Mouse (Mus musculus) adrenal gland, postnatal 14 days (tissue): ENCODE measurements around the gene Rad9a. TPM values are rescaled to one million over a fixed set of nuclear protein-coding genes. Genes with fewer than 3 reads are reported as not detected.

Experiments used
- DNase-seq: peaks from one replicate; pipeline ENCODE4 v3.0.0; 2021; ENCODE audit warnings: mixed read lengths
- microRNA-seq, 2 experiments: library from miRNA; unstranded; fragments of <30 nt; microRNA quantifications; one replicate each; pipeline ENCODE4 v1.2.0; 2021
- total RNA-seq: library from RNA; stranded (reverse); gene quantifications from 2 replicates; pipeline ENCODE4 v1.2.3, GENCODE M21; 2021

Gene Rad9a
- total RNA-seq, 1 experiment from 2014 or later = 8.2 TPM

DNA sequence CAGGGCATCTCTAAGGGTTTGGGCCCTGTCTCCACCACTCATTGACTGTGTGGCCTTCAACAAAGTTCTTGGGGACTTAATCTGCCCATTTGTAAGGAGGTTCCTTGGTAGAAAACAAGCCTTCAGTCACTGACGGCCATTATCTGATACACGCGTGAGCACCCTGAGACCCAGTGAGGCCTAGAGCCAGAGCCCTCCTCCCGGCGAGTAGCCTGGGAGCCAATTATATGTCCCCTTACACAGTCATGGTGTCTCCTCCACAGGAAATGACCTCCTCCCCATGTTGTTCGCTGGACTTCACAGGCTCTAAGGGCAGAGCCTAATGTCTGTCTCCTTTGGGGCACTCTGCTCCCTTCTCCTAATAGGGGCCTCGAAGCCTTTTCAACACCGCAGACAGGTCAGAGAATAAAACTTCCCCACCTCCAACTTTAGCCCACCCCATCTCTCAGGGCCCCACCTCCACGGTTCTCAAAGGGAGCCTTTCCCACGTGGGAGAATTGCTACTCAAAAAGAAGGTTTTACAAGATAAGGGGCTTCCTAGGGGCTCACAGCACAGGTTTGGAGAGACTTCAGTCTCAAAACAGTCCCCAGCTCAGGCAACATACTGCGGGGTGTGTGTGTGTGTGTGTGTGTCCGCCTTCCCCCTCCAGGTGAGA is 55.0 kb downstream of the Rad9a start:
- DNase-seq = no peak

DNA sequence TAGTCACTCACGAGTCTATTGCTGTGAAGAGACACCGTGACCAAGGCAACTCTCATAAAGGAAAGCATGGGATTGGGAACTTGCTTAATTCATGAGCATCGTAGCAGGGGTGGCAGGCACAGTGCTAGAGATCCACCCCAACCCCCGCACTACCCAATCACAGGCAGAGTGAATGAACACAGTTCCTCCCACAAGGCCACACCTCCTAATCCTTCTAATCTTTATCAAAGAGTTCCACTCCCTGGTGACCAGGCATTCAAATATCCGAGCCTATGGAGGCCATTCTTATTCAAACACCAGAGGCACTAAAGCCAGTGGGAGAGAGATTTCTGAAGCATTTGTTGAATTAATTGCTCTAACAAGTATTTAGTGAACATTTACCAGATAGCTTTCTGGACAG is 55.5 kb downstream of the Rad9a start:
- DNase-seq = no peak

Small RNAs within 50 kb of the gene (microRNA-seq; reads per million reads assigned to microRNA genes)
- 0 reads per million in 2 experiments for gene Gm26115

Other genes with a start within 250 kb of the Rad9a start
- gene Aldh3b3, start 243.0 kb downstream of the Rad9a start, total RNA-seq = 0.41 and 0.44 TPM in 2 replicates
- gene Aldh3b2, start 229.3 kb downstream of the Rad9a start, total RNA-seq = 7.6 and 11.6 TPM in 2 replicates
- gene Acy3, start 215.1 kb downstream of the Rad9a start, total RNA-seq = 25.7 and 31.1 TPM in 2 replicates
- not detected in 2 replicates for gene Tbx10, start 208.9 kb downstream of the Rad9a start, total RNA-seq
- gene Nudt8, start 201.1 kb downstream of the Rad9a start, total RNA-seq = 41.1 and 49.2 TPM in 2 replicates
- 0.89 and 1.7 TPM in 2 replicates for gene Gm49405, start 201.0 kb downstream of the Rad9a start, total RNA-seq
- gene Doc2g, start 198.3 kb downstream of the Rad9a start, total RNA-seq = 1.6 and 2.8 TPM in 2 replicates
- gene Ndufv1, start 188.9 kb downstream of the Rad9a start, total RNA-seq = 604 and 685 TPM in 2 replicates
- gene Gstp1, start 163.7 kb downstream of the Rad9a start, total RNA-seq = 289 and 329 TPM in 2 replicates
- 62.4 and 76.7 TPM in 2 replicates for gene Gstp2, start 155.6 kb downstream of the Rad9a start, total RNA-seq
- 4.5 and 58.0 TPM in 2 replicates for gene Gstp3, start 142.1 kb downstream of the Rad9a start, total RNA-seq
- gene Cabp2, start 120.1 kb downstream of the Rad9a start, total RNA-seq = not detected in 2 replicates
- 78.4 and 97.1 TPM in 2 replicates for gene Cdk2ap2, start 104.5 kb downstream of the Rad9a start, total RNA-seq
- 95.1 and 116 TPM in 2 replicates for gene Pitpnm1, start 101.7 kb downstream of the Rad9a start, total RNA-seq
- 81.3 and 94.1 TPM in 2 replicates for gene Aip, start 75.8 kb downstream of the Rad9a start, total RNA-seq
- gene Gpr152, start 61.9 kb downstream of the Rad9a start, total RNA-seq = 0.08 TPM in 1 of 2 replicates, not detected in the other
- 1.7 and 2.4 TPM in 2 replicates for gene Cabp4, start 57.6 kb downstream of the Rad9a start, total RNA-seq
- gene Coro1b, start 53.0 kb downstream of the Rad9a start, total RNA-seq = 183 and 193 TPM in 2 replicates
- 4.4 and 27.5 TPM in 2 replicates for gene Ptprcap, start 48.1 kb downstream of the Rad9a start, total RNA-seq
- gene Rps6kb2, start 38.3 kb downstream of the Rad9a start, total RNA-seq = 29.1 and 34.4 TPM in 2 replicates
- gene Carns1, start 26.2 kb downstream of the Rad9a start, total RNA-seq = 2.6 and 4.1 TPM in 2 replicates
- 1.9 and 15.1 TPM in 2 replicates for gene Tbc1d10c, start 10.4 kb downstream of the Rad9a start, total RNA-seq
- 369 and 402 TPM in 2 replicates for gene Ppp1ca, start 9.6 kb downstream of the Rad9a start, total RNA-seq
- 10.8 and 16.3 TPM in 2 replicates for gene Clcf1, start 12.6 kb upstream of the Rad9a start, total RNA-seq
- not detected in 2 replicates for gene AC109138.7, start 12.7 kb upstream of the Rad9a start, total RNA-seq
- gene Pold4, start 30.2 kb upstream of the Rad9a start, total RNA-seq = 43.3 and 57.9 TPM in 2 replicates
- 17.3 and 20.8 TPM in 2 replicates for gene Ssh3, start 67.5 kb upstream of the Rad9a start, total RNA-seq
- 2.7 and 4.8 TPM in 2 replicates for gene Ankrd13d, start 81.5 kb upstream of the Rad9a start, total RNA-seq
- gene Grk2, start 104.6 kb upstream of the Rad9a start, total RNA-seq = 45.2 and 74.4 TPM in 2 replicates
- gene Kdm2a, start 196.6 kb upstream of the Rad9a start, total RNA-seq = 96.2 and 111 TPM in 2 replicates
- 14.1 and 17.3 TPM in 2 replicates for gene Rhod, start 237.8 kb upstream of the Rad9a start, total RNA-seq